Mouse (Mus musculus): ENCODE measurements around the gene Ptprg. TPM values are rescaled to one million over a fixed set of nuclear protein-coding genes. Genes with fewer than 3 reads are reported as not detected.

Gene Ptprg
- polyA plus RNA-seq, 1 experiment from 2014 or later, result 34.4 TPM

- Histone ChIP-seq H3K27ac (no peak overlapping the region), H3K9me3 (no peaks in the 10 kb centered on the region), H3K4me2 (no peak overlapping the region), H3K4me1 (0 out of 2 replicates have a peak, but pooled peaks cover 3% of the 10 kb centered on the region), H3K36me3 (no peaks in the 10 kb centered on the region), H3K9ac (no peak overlapping the region), H3K27me3 (no peaks in the 10 kb centered on the region), H3K4me3 (no peak overlapping the region)
- ATAC-seq (ENCODE audit: insufficient number of reproducible peaks, insufficient read depth, low FRiP score, low TSS enrichment, low read depth), result no peak
- WGBS, result 68% methylated on average over 3 of the region's 3 CpGs
These were observed 162.9 kb downstream of the Ptprg start for GRCm38 (mm10) chr14:11716230-11716629.

- 78% methylated on average over 4 of the region's 4 CpGs for WGBS
- H3K9me3 ChIP-seq, result no peaks in the 10 kb centered on the region
- H3K9ac ChIP-seq, result no peak overlapping the region
- H3K27me3 ChIP-seq, result no peaks in the 10 kb centered on the region
- H3K4me3 ChIP-seq, result no peak overlapping the region
- no peak for ATAC-seq (ENCODE audit: insufficient number of reproducible peaks, insufficient read depth, low FRiP score, low TSS enrichment, low read depth)
- H3K4me2 ChIP-seq, result no peak overlapping the region
- no peaks in the 10 kb centered on the region for H3K36me3 ChIP-seq
- H3K27ac ChIP-seq, result no peak overlapping the region
- H3K4me1 ChIP-seq, result 0 out of 2 replicates have a peak, but pooled peaks cover 1% of the 10 kb centered on the region
These were observed 164.9 kb downstream of the Ptprg start for GRCm38 (mm10) chr14:11718201-11718600.

GRCm38 (mm10) chr14:11719259-11719658 lies 165.9 kb downstream of the Ptprg start:
- ATAC-seq (ENCODE audit: insufficient number of reproducible peaks, insufficient read depth, low FRiP score, low TSS enrichment, low read depth), result no peak
- no peaks in the 10 kb centered on the region for H3K9me3 ChIP-seq
- no peaks in the 10 kb centered on the region for H3K4me1 ChIP-seq
- WGBS, result 72% methylated on average over 7 of the region's 7 CpGs
- H3K27ac ChIP-seq, result no peak overlapping the region
- no peaks in the 10 kb centered on the region for H3K36me3 ChIP-seq
- no peak overlapping the region for H3K9ac ChIP-seq
- H3K27me3 ChIP-seq, result no peaks in the 10 kb centered on the region
- no peak overlapping the region for H3K4me3 ChIP-seq
- no peak overlapping the region for H3K4me2 ChIP-seq

- H3K9ac ChIP-seq, result no peak overlapping the region
- ATAC-seq (ENCODE audit: insufficient number of reproducible peaks, insufficient read depth, low FRiP score, low TSS enrichment, low read depth), result no peak
- no peaks in the 10 kb centered on the region for H3K27me3 ChIP-seq
- H3K4me1 ChIP-seq, result no peaks in the 10 kb centered on the region
- WGBS, result 65% methylated on average over 5 of the region's 5 CpGs
- H3K36me3 ChIP-seq, result no peaks in the 10 kb centered on the region
- H3K4me3 ChIP-seq, result no peak overlapping the region
- H3K9me3 ChIP-seq, result no peaks in the 10 kb centered on the region
- H3K4me2 ChIP-seq, result no peak overlapping the region
- no peak overlapping the region for H3K27ac ChIP-seq
These were observed 168.8 kb downstream of the Ptprg start for GRCm38 (mm10) chr14:11722101-11722500.

- no peak for ATAC-seq (ENCODE audit: insufficient number of reproducible peaks, insufficient read depth, low FRiP score, low TSS enrichment, low read depth)
- Histone ChIP-seq H3K27me3 (no peaks in the 10 kb centered on the region), H3K27ac (no peak overlapping the region), H3K4me3 (no peak overlapping the region), H3K9ac (no peak overlapping the region), H3K9me3 (no peaks in the 10 kb centered on the region), H3K4me2 (no peak overlapping the region), H3K4me1 (no peaks in the 10 kb centered on the region), H3K36me3 (no peaks in the 10 kb centered on the region)
- 94% methylated on average over 7 of the region's 7 CpGs for WGBS
These were observed 170.5 kb downstream of the Ptprg start for GRCm38 (mm10) chr14:11723876-11724275.

GRCm38 (mm10) chr14:11731223-11731920 lies 178.0 kb downstream of the Ptprg start:
- WGBS, result 69% methylated on average over 7 of the region's 7 CpGs
- H3K9ac ChIP-seq, result no peak overlapping the region

GRCm38 (mm10) chr14:11732376-11732775 lies 179.0 kb downstream of the Ptprg start:
- Histone ChIP-seq H3K9ac (no peak overlapping the region), H3K4me2 (no peak overlapping the region), H3K27ac (no peak overlapping the region), H3K4me3 (no peak overlapping the region), H3K36me3 (no peaks in the 10 kb centered on the region), H3K27me3 (no peaks in the 10 kb centered on the region), H3K4me1 (0 out of 2 replicates have a peak, but pooled peaks cover 4% of the 10 kb centered on the region), H3K9me3 (no peaks in the 10 kb centered on the region)
- ATAC-seq (ENCODE audit: insufficient number of reproducible peaks, insufficient read depth, low FRiP score, low TSS enrichment, low read depth), result no peak

More at GRCm38 (mm10) chr14:11731223-11731920, 178.0 kb downstream of the Ptprg start:
- Histone ChIP-seq H3K4me3 (no peak overlapping the region), H3K4me1 (0 out of 2 replicates have a peak, but pooled peaks cover 4% of the 10 kb centered on the region), H3K27me3 (no peaks in the 10 kb centered on the region), H3K36me3 (no peaks in the 10 kb centered on the region), H3K27ac (no peak overlapping the region), H3K4me2 (no peak overlapping the region), H3K9me3 (no peaks in the 10 kb centered on the region)
- no peak for ATAC-seq (ENCODE audit: insufficient number of reproducible peaks, insufficient read depth, low FRiP score, low TSS enrichment, low read depth)

- Histone ChIP-seq H3K9ac (no peak overlapping the region), H3K27ac (no peak overlapping the region), H3K27me3 (no peaks in the 10 kb centered on the region), H3K4me3 (no peak overlapping the region), H3K36me3 (no peaks in the 10 kb centered on the region), H3K4me2 (no peak overlapping the region), H3K9me3 (no peaks in the 10 kb centered on the region), H3K4me1 (no peaks in the 10 kb centered on the region)
- 90% methylated on average over 1 of the region's 1 CpGs for WGBS
- ATAC-seq (ENCODE audit: insufficient number of reproducible peaks, insufficient read depth, low FRiP score, low TSS enrichment, low read depth), result no peak
These were observed 190.4 kb downstream of the Ptprg start for GRCm38 (mm10) chr14:11743726-11744125.

GRCm38 (mm10) chr14:11752678-11753077 lies 199.3 kb downstream of the Ptprg start:
- ATAC-seq (ENCODE audit: insufficient number of reproducible peaks, insufficient read depth, low FRiP score, low TSS enrichment, low read depth), result no peak
- H3K27ac ChIP-seq, result no peak overlapping the region
- H3K9ac ChIP-seq, result no peak overlapping the region
- H3K4me1 ChIP-seq, result peaks cover 8% of the 10 kb centered on the region
- no peak overlapping the region for H3K4me2 ChIP-seq
- H3K36me3 ChIP-seq, result no peaks in the 10 kb centered on the region
- no peak overlapping the region for H3K4me3 ChIP-seq
- no peaks in the 10 kb centered on the region for H3K27me3 ChIP-seq
- 81% methylated on average over 8 of the region's 8 CpGs for WGBS
- H3K9me3 ChIP-seq, result no peaks in the 10 kb centered on the region

GRCm38 (mm10) chr14:11754656-11755055 lies 201.3 kb downstream of the Ptprg start:
- H3K27me3 ChIP-seq, result no peaks in the 10 kb centered on the region
- H3K9ac ChIP-seq, result no peak overlapping the region
- no peak for ATAC-seq (ENCODE audit: insufficient number of reproducible peaks, insufficient read depth, low FRiP score, low TSS enrichment, low read depth)
- H3K27ac ChIP-seq, result no peak overlapping the region
- 75% methylated on average over 4 of the region's 4 CpGs for WGBS
- H3K36me3 ChIP-seq, result no peaks in the 10 kb centered on the region
- no peak overlapping the region for H3K4me2 ChIP-seq
- H3K9me3 ChIP-seq, result no peaks in the 10 kb centered on the region
- H3K4me3 ChIP-seq, result no peak overlapping the region
- H3K4me1 ChIP-seq, result peaks cover 8% of the 10 kb centered on the region

- 79% methylated on average over 6 of the region's 6 CpGs for WGBS
- no peak for ATAC-seq (ENCODE audit: insufficient number of reproducible peaks, insufficient read depth, low FRiP score, low TSS enrichment, low read depth)
These were observed 204.9 kb downstream of the Ptprg start for GRCm38 (mm10) chr14:11758185-11758584.

GRCm38 (mm10) chr14:11759356-11759755 lies 206.0 kb downstream of the Ptprg start:
- H3K36me3 ChIP-seq, result no peaks in the 10 kb centered on the region
- ATAC-seq (ENCODE audit: insufficient number of reproducible peaks, insufficient read depth, low FRiP score, low TSS enrichment, low read depth), result no peak
- H3K27ac ChIP-seq, result no peak overlapping the region
- H3K4me2 ChIP-seq, result no peak overlapping the region
- no peaks in the 10 kb centered on the region for H3K27me3 ChIP-seq
- H3K4me3 ChIP-seq, result no peak overlapping the region
- H3K9me3 ChIP-seq, result no peaks in the 10 kb centered on the region
- H3K4me1 ChIP-seq, result peaks cover 31% of the 10 kb centered on the region
- 80% methylated on average over 1 of the region's 1 CpGs for WGBS
- no peak overlapping the region for H3K9ac ChIP-seq

More at GRCm38 (mm10) chr14:11758185-11758584, 204.9 kb downstream of the Ptprg start:
- Histone ChIP-seq H3K9me3 (no peaks in the 10 kb centered on the region), H3K27me3 (no peaks in the 10 kb centered on the region), H3K9ac (no peak overlapping the region), H3K27ac (no peak overlapping the region), H3K4me2 (no peak overlapping the region), H3K4me1 (peaks cover 24% of the 10 kb centered on the region), H3K4me3 (no peak overlapping the region), H3K36me3 (no peaks in the 10 kb centered on the region)

All from embryonic facial prominence, embryonic 13.5 days (tissue).